Mouse (Mus musculus): ENCODE results near the gene Peli3.
"Not testable (repeated sequence)": the region's sequence is repeated elsewhere in the genome, so short reads cannot be mapped to it uniquely, and the experiment has no call there.

Peli3 gene

DNA sequence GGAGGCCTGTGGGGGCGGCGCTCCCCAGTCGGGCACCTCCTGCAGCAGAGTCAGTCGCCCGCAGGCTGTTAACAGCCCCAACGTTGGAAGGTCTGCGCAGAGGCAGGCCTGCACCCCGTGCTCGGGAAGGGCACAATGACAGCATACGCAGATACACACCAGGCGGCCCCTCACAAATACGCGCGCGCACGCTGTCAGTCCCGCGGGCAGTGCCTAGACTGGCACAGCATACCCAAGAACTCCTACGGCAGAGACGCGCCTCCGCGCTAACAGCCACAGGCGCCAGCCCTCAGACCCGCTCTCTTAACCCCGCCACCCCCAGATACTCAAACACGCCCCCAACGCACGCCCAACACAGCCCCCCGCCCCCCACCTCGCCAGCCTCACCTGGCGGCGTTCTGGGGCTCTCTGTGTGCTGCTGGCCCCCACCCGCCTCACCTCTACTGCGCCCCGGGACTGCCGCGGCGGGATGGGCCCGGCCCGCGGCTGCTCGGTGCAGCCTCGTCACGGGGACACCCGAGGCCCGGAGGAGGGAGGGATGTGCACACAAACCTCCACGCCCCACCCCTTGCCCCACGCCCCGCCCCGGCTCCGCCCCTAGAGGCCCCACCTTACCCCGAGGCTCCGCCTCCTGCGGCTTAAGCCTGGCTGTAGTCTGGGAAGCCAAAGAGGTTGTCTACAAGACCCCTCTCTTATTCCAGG, at the start of gene Peli3:
Peli3 (minus strand) TSS at position 577 of the 702 bp plus-strand sequence.
- DNase-seq, result peak; percentile 92

DNA sequence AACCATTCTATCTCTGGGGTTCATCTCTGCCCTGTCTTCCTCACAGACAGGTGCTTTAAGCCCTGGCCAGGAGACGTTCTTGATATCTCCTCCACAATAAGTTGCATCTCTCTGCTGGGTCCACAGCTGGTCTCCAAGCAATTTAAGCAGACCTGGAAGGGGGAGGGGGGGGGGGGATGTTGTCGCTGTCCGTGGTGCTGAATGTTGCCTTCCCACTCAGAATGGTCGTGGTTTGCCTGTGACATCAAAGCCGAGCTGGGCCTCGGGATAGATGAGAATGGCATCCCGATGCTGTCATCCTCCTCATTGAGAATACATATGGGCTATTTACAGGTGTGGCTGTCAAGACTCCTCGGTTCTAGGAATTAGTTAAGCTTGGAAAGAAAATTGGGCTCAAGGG, 49.4 kb upstream of the Peli3 start:
- DNase-seq, result no peak

DNA sequence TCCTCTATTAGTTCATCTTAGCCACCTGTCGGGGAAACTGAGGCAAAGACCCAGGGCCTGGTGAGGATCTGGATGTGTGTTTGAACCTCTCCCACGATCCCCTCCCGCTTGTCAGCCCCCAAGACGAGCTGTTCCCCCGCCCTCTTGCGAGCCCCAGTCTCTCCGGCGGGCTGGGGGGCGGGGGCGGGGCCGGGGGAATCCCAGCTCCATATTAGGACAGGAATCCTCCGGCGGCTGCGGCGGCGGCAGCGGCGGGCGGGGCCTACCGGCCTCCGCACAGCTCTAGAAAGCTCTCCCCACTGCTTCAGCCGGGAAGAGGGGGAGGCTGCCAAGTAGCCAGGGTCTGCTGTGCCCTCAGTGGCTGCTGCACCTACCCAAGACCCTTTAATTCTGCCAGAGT, 47.8 kb upstream of the Peli3 start:
- DNase-seq, result no peak

DNA sequence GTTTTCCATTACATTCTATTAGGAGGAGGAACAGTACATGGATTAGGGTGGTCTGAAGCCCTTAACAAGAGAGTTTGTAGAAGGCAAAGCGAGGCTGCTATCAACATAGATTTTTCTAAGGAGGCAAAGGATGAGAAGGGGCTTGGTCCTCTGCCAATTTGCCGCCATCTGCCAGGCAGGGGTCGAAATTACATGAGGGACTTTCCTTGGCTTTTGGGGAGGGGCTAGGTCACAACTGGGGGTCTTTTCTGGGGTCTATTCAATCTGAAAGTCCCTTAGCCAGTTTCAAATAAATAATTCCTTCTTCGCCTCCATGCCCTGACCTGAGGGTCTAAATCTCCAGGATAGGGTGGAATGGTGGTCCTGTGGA, 47.3 kb upstream of the Peli3 start, which contains the start of gene Npas4:
Npas4 (minus strand) TSS at position 61 of the 370 bp plus-strand sequence.
- no peak for DNase-seq

DNA sequence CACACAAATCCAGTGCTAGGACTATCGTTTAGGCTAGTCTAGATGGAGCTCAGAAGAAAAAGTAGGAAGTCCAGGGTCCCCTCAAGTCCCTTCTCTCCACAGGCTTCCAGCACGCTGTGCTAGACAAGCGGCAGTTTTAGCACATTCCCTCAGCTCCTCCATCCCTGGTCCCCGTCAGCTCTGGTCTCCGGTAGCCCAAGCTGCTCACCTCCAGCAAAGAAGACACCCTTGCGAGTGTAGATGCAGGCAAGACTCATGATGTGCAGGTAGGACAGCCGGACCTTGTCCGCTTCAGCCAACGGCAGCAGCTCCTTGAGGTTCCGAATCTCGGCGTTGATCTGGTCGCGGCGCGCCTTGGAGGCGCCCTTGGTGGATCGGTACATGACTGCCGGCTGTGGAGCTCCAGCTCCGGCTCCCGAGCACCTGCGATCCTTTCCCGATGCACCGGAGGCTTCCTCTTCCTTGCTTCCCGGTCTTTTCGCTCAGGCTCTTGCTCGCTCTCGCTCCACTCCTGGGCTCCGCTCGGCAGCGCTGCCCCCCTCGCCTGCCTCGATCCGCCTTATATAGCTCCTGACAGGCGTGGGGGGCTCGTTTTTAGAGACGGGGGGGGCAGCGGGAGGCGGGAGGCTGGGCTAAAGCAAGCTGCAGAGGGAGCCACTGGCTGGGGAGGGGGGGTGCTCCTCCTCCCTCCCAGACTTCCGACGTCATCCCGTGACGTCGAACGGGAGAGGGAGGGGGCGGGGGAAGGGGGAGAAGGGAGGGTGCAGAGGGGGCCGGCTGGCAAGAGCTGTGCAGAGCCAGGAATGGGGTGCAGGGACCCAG, 46.7 kb upstream of the Peli3 start:
- no peak for DNase-seq

DNA sequence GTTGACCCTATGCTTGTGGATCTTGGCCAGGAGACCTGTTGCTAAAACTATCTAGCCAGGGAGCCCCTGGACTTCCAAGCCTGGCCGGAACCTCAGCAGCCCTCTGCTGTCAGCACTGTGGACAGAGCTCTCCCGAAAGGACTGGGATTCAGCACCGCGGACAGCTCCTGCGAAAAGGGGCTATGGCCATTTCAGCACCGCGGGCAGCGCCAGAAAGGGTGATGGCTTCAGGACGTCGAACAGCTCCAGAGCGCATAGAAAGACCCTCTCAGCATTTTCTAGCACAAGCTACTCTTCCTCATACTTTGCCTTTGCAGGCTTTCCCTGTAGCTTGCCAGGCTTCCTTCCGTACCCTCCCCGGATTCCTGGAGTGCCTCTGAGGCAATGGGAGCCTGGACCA, 46.1 kb upstream of the Peli3 start:
- peak; percentile 97 for DNase-seq

DNA sequence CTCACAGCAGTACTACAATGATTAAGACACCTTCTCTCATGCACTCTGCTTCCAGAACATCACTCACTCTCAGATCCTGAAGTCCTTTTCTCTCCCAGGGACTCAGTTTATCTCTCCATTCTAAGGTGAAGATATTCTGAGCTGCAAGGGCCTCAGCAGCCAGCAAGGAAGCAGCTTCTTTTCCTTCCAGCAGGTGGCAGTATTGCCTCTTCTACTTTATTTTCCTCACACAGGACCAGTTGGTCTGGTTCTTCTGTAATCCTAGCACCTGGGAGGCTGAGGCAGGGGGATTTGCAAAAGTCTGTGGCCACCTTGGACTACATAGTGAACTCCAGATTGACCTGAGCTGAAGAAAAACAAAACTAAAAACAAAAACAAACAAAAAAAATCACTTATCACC, 38.8 kb upstream of the Peli3 start:
- peak; percentile 49 for DNase-seq

DNA sequence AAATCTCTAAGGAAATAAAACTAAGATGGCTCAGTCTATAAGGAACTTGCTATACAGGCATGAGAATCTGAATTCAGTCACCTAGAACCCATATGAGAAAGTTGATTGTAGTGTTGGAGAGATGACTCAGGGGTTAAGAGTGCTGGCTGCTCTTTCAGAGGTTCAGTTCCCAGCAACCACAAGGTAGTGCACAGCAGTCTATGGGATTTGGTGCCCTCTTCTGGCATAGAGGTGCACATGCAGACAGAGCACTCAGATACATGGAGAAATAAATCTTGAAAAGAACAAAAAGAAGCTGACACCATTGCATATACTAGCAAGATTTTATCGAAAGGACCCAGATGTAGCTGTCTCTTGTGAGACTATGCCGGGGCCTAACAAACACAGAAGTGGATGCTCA, 25.3 kb upstream of the Peli3 start:
- DNase-seq, result no peak

DNA sequence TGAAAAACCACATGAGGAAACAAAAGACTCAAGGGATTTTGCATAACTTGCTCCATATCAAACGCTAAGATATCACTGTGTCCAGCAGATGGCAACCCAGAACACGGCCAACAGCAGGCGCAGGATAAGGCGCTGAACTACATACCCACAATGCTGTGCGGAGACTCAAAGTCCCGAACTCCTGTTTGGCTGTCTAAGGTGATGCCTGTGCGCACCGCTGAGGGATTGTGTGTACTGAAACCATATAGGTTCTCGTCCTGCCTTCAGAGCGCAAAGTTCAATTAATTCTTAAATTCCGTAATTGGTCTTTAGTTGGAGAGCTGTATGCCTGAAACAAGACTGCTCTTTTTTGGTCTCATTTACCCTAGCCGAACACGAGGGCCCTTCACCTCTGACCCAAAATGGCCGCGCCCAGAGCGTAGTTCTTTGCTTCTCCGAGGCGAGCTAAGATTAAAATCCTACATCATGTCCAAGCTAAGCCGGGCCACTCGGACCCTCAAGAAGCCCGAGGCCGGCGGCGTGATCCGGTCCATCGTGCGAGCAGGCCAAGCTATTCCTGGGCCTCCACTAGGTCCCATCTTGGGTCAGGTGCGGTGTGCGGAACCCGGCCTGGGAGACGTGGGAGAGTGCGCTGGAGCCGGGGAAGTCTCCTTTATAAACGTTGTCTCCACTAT, 19.1 kb upstream of the Peli3 start, which contains the start of gene Mrpl11:
Mrpl11 (plus strand) TSS at position 220 of the 674 bp plus-strand sequence.
- peak; percentile 93 for DNase-seq

DNA sequence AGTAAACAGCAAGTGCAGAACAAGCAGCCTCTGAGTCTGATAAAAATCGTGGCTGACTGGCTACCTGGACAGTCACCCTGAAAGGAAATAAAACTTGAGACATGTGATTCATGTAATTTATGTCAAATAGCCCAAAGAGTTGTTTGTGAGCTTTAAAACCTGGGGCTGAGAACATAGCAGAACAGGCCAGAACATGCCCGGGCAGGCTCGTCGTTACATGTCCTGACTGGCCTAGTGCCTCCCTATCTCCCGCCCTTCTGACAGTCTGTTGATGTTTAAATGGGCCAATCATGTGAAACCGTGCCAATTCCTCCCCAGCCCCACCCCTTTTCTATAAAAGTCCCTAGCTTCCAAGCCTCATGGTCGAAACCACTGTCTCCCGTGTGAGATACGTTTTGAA, 5.7 kb upstream of the Peli3 start:
- not testable (repeated sequence) for DNase-seq

DNA sequence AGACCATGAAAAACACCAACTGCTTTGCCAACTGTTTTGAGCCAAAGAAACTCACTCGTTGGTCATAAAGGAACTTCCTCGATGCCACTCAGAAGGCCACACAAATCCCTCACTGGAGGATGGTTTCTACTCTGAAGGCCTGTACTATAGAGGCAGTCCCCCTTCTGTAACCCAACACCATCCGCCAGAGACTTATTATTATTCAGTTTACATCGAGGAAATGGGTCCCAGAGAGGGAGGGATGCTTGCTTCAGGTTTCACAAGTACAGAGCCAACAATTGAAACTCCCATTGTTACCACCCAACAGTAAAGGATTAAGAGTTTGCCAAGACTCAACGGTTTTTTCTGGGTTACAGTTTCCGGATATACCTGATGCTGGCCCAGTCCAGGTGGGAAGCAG, 2.6 kb upstream of the Peli3 start:
- DNase-seq, result no peak

DNA sequence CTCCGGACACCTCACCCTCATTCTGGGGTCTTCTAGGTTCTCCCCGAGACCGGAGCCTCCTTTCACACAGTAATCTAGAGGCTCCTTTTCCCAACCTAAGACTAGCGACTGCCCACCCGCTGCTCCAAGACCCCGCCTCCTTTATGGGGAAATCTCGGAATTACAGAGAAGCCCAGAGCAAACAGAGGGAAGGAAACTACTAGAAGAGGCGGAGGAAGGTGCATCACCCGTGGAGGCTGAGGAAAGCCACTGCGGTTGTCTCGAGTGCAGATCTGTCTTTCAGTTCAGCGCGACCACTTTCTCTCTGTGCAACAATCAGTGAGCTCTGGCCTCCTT, 294 bp upstream of the Peli3 start:
- DNase-seq, result no peak

DNA sequence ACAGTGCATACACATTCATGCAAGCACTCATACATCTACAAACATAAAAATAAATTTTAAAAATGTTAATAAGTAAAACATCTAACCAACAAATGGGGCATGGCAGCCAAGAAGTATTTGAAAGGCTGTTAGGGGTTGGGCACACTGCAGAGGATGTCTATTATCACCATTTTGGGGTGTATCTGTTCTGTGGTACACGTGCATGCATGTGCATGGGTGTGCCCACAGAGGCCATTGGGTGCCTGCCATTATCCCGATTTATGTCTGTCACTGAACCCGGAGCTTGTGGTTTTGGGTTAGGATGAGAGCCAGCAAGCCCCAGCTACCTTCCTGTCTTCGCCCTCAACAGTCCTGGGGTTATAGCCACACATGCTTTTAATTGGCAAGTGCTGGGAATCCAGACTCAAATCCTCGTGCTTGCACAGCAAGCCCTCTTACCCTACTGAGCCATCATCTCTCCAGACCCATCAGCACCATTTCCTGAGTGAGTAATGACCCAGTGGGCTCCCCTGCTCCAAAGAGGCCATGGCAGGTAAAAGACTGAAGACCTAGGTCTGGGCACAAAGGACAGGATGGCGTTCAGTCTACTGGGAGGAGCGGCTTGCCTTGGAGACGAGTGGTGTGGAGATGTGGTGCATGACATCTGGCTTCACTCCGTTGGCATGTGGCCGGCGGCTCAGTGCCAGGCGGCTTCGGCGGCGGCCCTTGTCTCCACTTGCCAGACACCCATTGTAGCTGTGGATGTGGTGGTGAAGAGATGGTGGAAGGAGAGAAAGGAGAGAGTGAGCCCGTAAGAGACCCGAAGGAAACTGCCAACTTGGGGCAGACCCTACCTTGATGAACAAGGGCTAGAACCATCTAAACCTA, 5.2 kb downstream of the Peli3 start:
- no peak for DNase-seq

DNA sequence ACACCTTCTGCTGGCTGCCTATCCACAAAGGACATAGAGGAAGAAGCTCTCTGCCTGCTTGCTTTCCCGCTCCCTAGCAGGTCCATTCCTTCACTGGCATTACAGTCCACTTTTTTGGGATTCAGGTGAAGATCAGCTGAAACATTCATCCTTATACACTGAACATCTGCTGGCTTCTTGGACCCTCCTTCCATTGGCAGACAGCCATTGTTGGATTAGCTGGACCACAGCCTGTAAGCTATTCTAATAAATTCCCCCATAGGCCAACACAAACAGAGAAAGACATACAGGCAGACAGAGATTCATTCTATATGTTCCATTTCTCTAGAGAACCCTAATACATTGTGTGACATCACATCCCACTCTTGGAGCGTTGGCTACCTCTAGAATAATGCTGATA, 6.0 kb downstream of the Peli3 start:
- DNase-seq, result no peak

DNA sequence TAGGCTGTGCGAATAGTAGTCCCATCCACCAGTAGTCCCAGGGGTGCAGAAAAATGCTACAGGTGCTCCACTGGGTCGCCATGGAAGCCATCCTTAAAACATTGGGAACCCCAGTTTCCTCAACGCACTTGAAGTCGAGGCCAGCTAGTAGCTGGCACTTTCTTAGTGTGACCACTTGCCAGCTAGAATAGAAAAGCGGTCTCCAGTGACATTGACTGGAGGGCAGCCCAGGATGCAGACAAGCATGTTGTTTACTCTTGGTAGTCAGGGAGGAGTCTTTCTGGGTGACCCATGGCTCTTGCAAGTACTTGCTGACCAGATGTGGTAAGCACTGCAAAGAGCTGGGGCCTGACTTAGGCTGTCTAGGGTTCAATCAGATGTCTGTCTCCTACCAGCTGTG, 14.1 kb downstream of the Peli3 start:
- DNase-seq, result no peak

DNA sequence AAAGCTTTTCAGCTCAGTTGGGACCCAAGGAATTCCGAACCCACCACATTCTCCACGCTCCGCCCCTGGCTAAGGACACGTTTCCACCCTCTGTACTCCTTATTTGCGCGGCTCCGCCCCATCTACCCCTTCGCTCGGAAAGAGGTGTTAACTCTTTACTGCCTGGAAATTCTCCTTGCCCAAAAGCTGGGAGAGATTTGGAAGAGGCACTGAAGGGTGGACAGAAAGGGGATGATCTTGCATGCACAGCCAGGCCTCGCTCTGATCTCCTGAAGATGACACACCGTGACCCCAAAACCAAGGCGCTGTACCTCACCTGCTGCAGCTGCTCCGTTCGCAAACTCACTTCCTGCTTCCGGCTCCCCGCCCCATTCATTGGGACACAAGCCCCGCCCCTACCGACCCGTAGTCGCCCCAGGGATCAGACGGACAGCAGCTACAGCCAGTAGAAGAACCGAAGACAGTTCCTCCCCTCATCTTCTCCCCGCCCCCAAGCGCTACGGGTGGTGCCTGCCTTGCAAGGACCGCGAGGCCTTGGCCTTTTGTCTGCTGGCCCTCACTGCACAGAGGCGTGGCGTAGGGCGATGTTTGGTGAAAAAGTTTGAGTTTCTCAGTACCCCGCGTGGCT, 14.9 kb downstream of the Peli3 start, which contains the start of gene Dpp3:
Dpp3 (minus strand) TSS at position 384 of the 628 bp plus-strand sequence.
- peak; percentile 100 for DNase-seq

DNA sequence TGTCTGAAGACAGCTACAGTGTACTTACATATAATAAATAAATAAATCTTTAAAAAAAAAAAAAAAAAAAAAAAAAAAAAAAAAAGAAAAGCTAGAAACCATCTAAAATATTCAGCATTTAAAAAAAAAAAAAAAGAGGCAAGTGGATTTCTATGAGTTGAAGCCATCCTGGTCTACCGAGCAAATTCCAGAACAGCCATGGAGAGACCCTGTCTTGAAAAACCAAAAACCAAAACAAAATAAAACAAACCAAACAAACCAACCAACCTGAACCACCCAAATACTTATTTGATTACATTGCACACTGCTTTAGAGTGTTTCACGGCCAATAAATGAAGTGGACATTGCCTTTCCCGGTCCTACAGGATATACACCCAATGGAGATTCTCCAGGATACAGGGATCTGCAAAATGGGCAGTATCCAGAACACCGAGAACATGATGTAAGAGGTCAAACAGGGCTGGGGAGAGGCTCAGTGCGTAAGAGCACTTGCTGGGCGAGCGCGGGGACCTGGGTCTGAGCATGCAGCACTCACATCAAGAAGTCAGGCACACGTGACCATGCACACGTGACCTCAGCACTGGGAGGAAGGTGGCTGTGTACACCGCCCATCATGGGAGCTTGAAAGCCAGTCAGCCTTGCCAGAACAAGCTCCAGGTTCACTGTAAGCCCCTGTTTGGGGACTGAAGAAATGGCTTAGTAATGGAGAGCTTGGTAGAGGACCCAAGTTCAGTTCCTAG, 17.6 kb downstream of the Peli3 start:
- no peak for DNase-seq

DNA sequence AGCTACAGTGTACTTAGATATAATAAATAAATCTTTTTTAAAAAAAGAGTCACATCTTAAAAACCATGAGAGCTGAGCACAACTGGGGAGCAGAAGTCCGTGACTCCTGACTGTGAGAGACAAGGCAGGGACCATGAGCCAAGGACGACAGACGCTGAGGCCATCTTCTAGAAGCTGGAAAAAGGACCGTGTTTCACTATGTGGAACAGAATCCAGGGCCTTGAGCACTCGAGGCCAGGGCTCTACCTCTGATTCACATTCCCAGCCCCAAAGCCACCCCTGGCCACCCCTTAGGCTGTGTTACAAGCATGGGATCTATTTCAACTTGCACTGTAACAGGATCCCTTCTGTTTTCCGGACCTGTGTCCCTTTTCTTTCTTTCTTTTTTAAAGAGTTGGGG, 23.3 kb downstream of the Peli3 start:
- no peak for DNase-seq

DNA sequence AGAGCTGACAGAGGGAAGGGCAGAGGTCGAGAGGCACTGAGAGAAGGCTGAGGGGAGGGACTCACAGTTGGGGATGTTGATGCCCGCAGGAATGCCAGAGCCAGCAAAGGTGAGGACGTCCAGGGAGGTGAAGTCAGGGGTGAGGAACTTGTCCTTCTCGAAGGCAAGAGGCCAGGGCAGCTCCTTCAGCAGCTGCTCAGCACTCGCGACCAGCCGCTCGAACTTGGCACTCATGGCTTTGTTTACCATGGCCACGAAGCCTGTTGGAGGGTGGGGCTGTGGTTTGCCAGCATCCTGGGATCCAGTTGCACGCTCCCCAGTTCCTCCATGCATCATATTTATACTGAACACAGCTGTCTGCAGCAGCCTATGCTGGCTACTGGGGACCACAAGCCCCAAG, 26.1 kb downstream of the Peli3 start:
- no peak for DNase-seq

DNA sequence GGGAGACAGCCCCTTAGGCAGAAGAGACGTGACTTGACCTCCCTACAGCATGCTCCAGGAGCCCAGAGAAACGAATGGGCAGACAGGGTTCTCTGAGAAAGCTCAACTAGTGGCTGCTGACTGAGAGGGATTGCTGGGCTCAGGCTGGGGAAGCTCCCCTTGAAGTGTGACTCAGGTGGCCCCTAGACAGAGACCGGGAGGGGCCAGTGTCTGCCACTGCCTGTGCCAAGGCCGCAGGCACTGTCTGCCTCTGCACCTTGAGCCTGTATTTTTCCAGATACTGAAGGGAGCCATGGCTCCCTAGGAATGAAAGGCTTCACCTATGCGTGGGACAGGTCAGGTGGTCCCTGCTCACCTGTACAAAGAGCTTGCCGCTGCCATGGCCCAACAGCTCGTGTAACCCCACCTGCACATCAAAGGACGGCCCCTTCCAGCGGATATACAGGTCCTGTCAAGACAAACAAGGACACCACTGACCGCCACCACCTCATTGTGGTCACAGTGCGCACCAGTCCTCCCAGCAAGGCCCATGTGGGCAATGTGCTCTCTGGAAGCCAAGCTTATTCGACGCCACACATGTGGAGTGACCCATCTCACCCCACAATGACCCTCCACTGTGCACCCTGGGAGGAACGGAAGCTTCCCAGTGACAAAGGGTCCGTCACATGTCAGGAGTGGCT, 26.9 kb downstream of the Peli3 start:
- DNase-seq, result no peak

DNA sequence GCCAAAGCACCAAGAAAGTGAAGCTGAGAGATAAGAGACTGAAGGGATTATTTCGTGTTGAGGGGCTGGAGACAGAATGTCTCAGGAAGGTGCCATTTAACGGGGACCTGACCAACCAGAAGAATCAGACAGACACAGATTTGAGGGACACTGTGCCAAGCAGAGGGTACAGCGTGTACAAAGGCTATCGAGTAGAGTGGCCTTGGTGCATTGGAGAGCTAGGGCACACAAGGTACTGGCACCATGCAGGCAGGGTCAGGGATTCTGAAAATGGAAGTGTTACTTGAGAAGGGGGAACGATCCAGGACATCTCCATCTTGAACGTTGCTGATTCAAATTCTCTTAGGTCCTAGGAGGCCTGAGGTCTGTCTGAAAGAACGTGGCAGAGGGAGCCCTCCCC, 33.6 kb downstream of the Peli3 start:
- no peak for DNase-seq

All from kidney, postnatal 10 days (tissue).